Mouse (Mus musculus) MEL (cell line): ENCODE measurements at regions not wholly inside any gene's neighbourhood (a gene's known extent, or its start where the extent isn't known, plus 50 kb on each side); places are given as distances from the start of the nearest gene placed in this dataset.

Source experiments
- DNase-seq: peaks from one replicate; pipeline ENCODE4 v3.0.0; 2011; ENCODE audit warnings: low read depth, low spot score
- H3K27ac ChIP-seq: 2 replicates; pipeline ENCODE4 v1.5.1; 2012; ENCODE audit warnings: low read depth, mild to moderate bottlenecking, control low read depth, low read length, moderate library complexity; ENCODE audit not compliant: control insufficient read depth
- H3K27me3 ChIP-seq, 2 experiments: fragments of 150-350 bp in 1 of 2; sonication (generic) in 1 of 2; 2 replicates each; pipeline ENCODE4 v1.6.1; 2012; ENCODE audit warnings: low read length in 2 of 2, mild to moderate bottlenecking in 2 of 2, improper control_type of control experiment in 1 of 2, moderate library complexity in 1 of 2; ENCODE audit not compliant: insufficient read depth in 2 of 2, control insufficient read depth in 1 of 2
- H3K36me3 ChIP-seq, 2 experiments: 2 replicates each; pipeline ENCODE4 v1.6.1; 2012 to 2014; ENCODE audit warnings: low read length in 2 of 2, improper control_type of control experiment in 1 of 2, inconsistent platforms in 1 of 2, mild to moderate bottlenecking in 1 of 2; ENCODE audit not compliant: insufficient read depth in 2 of 2, control insufficient read depth in 1 of 2
- H3K4me1 ChIP-seq, 2 experiments: fragments of 150-350 bp in 1 of 2; sonication (generic) in 1 of 2; 2 replicates each; pipeline ENCODE4 v1.6.1; 2012; ENCODE audit warnings: low read length in 2 of 2, improper control_type of control experiment in 1 of 2, mild to moderate bottlenecking in 1 of 2; ENCODE audit not compliant: insufficient read depth in 2 of 2, control insufficient read depth in 1 of 2
- H3K4me3 ChIP-seq, 2 experiments: fragments of 150-350 bp in 1 of 2; sonication (generic) in 1 of 2; 2 replicates each; pipeline ENCODE4 v1.5.1; 2012; ENCODE audit warnings: low read depth in 2 of 2, low read length in 2 of 2, mild to moderate bottlenecking in 2 of 2, moderate library complexity in 2 of 2, control low read depth in 1 of 2, improper control_type of control experiment in 1 of 2; ENCODE audit not compliant: control insufficient read depth in 1 of 2, insufficient read depth in 1 of 2
- H3K79me2 ChIP-seq: 2 replicates; pipeline ENCODE4 v1.6.1; 2012; ENCODE audit warnings: mild to moderate bottlenecking, low read length, moderate library complexity; ENCODE audit not compliant: control insufficient read depth, poor library complexity, insufficient read depth
- H3K9ac ChIP-seq: 2 replicates; pipeline ENCODE4 v1.6.1; 2012; ENCODE audit warnings: low read depth, mild to moderate bottlenecking, control low read depth, low read length, moderate library complexity; ENCODE audit not compliant: control insufficient read depth, poor library complexity, severe bottlenecking
- H3K9me3 ChIP-seq: fragments of 150-350 bp; sonication (generic); replicated peaks from 2 replicates; pipeline ENCODE4 v1.6.1; 2012; ENCODE audit warnings: mild to moderate bottlenecking, low read length, improper control_type of control experiment, moderate library complexity; ENCODE audit not compliant: insufficient read depth
- BHLHE40 ChIP-seq: IDR thresholded peaks from 2 replicates; pipeline ENCODE4 v1.6.1; 2012; ENCODE audit warnings: low read depth, mild to moderate bottlenecking, inconsistent platforms, low read length, improper control_type of control experiment, borderline replicate concordance
- CHD1 ChIP-seq: IDR thresholded peaks from 2 replicates; pipeline ENCODE4 v1.6.1; 2012; ENCODE audit warnings: low read depth, mild to moderate bottlenecking, inconsistent platforms, low read length, improper control_type of control experiment
- CTCF ChIP-seq, 3 experiments: IDR thresholded peaks in 2 of 3; conservative IDR thresholded peaks in 1 of 3; 2 replicates each; pipeline ENCODE4 v1.5.1; 2011 to 2012; ENCODE audit warnings: low read length in 3 of 3, low read depth in 2 of 3, mild to moderate bottlenecking in 2 of 3, improper control_type of control experiment in 1 of 3, inconsistent platforms in 1 of 3, mixed read lengths in 1 of 3, moderate library complexity in 1 of 3; ENCODE audit not compliant: control insufficient read depth in 1 of 3, insufficient read depth in 1 of 3, poor library complexity in 1 of 3, severe bottlenecking in 1 of 3
- E2F4 ChIP-seq: IDR thresholded peaks from 2 replicates; pipeline ENCODE4 v1.6.1; 2011; ENCODE audit warnings: low read depth, low read length, improper control_type of control experiment, borderline replicate concordance
- EP300 ChIP-seq, 2 experiments: IDR thresholded peaks; 2 replicates each; pipeline ENCODE4 v1.6.1; 2011; ENCODE audit warnings: improper control_type of control experiment in 2 of 2, low read length in 2 of 2, low read depth in 1 of 2, mild to moderate bottlenecking in 1 of 2
- ETS1 ChIP-seq: IDR thresholded peaks from 2 replicates; pipeline ENCODE4 v1.6.1; 2012; ENCODE audit warnings: low read depth, mild to moderate bottlenecking, inconsistent platforms, low read length, improper control_type of control experiment, moderate library complexity
- GABPA ChIP-seq: IDR thresholded peaks from 2 replicates; pipeline ENCODE4 v1.6.1; 2012; ENCODE audit warnings: low read depth, mild to moderate bottlenecking, inconsistent platforms, low read length, improper control_type of control experiment, moderate library complexity
- HCFC1 ChIP-seq: IDR thresholded peaks from 2 replicates; pipeline ENCODE4 v1.6.1; 2012; ENCODE audit warnings: low read depth, mild to moderate bottlenecking, inconsistent platforms, low read length, improper control_type of control experiment, moderate library complexity
- KAT2A ChIP-seq: conservative IDR thresholded peaks from 2 replicates; pipeline ENCODE4 v1.6.1; 2012; ENCODE audit warnings: low read depth, low read length, improper control_type of control experiment, inconsistent platforms
- MAFK ChIP-seq: IDR thresholded peaks from 2 replicates; pipeline ENCODE4 v1.6.1; 2011; ENCODE audit warnings: low read depth, mild to moderate bottlenecking, low read length, improper control_type of control experiment, borderline replicate concordance
- MAZ ChIP-seq: IDR thresholded peaks from 2 replicates; pipeline ENCODE4 v1.6.1; 2012; ENCODE audit warnings: low read depth, mild to moderate bottlenecking, inconsistent platforms, low read length, improper control_type of control experiment
- MXI1 ChIP-seq: IDR thresholded peaks from 2 replicates; pipeline ENCODE4 v1.6.1; 2011; ENCODE audit warnings: mild to moderate bottlenecking, low read depth, low read length, improper control_type of control experiment
- MYB ChIP-seq: IDR thresholded peaks from 2 replicates; pipeline ENCODE4 v1.6.1; 2011; ENCODE audit warnings: mild to moderate bottlenecking, low read depth, low read length, improper control_type of control experiment
- NRF1 ChIP-seq: IDR thresholded peaks from 2 replicates; pipeline ENCODE4 v1.6.1; 2014; ENCODE audit warnings: low read depth, mild to moderate bottlenecking, inconsistent platforms, low read length, improper control_type of control experiment, moderate library complexity; ENCODE audit not compliant: poor library complexity, insufficient read depth, severe bottlenecking
- POLR2A ChIP-seq, 2 experiments: IDR thresholded peaks; 2 replicates each; pipeline ENCODE4 v1.6.1; 2011 to 2012; ENCODE audit warnings: low read length in 2 of 2, mild to moderate bottlenecking in 2 of 2, control low read depth in 1 of 2, improper control_type of control experiment in 1 of 2, low read depth in 1 of 2, moderate library complexity in 1 of 2; ENCODE audit not compliant: control insufficient read depth in 1 of 2, insufficient read depth in 1 of 2, poor library complexity in 1 of 2
- POLR2AphosphoS2 ChIP-seq: IDR thresholded peaks from 2 replicates; pipeline ENCODE4 v1.6.1; 2011; ENCODE audit warnings: low read length, improper control_type of control experiment
- POLR2AphosphoS5 ChIP-seq: IDR thresholded peaks from 2 replicates; pipeline ENCODE4 v1.6.1; 2012; ENCODE audit warnings: low read depth, borderline replicate concordance, mild to moderate bottlenecking, inconsistent platforms, low read length, moderate library complexity, mixed read lengths
- SIN3A ChIP-seq: IDR thresholded peaks from 2 replicates; pipeline ENCODE4 v1.6.1; 2012; ENCODE audit warnings: low read length, improper control_type of control experiment, inconsistent platforms
- SMC3 ChIP-seq: IDR thresholded peaks from 2 replicates; pipeline ENCODE4 v1.6.1; 2011; ENCODE audit warnings: low read depth, low read length, improper control_type of control experiment
- TAL1 ChIP-seq: IDR thresholded peaks from 2 replicates; pipeline ENCODE4 v1.6.1; 2012; ENCODE audit warnings: mild to moderate bottlenecking, inconsistent platforms, low read length, moderate library complexity, mixed read lengths
- TBP ChIP-seq: IDR thresholded peaks from 2 replicates; pipeline ENCODE4 v1.8.0; 2011; ENCODE audit warnings: low read depth, low read length, improper control_type of control experiment
- TCF12 ChIP-seq: IDR thresholded peaks from 2 replicates; pipeline ENCODE4 v1.6.1; 2014; ENCODE audit warnings: low read depth, mild to moderate bottlenecking, inconsistent platforms, low read length, improper control_type of control experiment, moderate library complexity
- USF1 ChIP-seq: IDR thresholded peaks from 2 replicates; pipeline ENCODE4 v1.6.1; 2014; ENCODE audit warnings: low read depth, mild to moderate bottlenecking, inconsistent platforms, low read length, improper control_type of control experiment, moderate library complexity
- USF2 ChIP-seq, 2 experiments: IDR thresholded peaks; 2 replicates each; pipeline ENCODE4 v1.6.1; 2011 to 2012; ENCODE audit warnings: improper control_type of control experiment in 2 of 2, low read length in 2 of 2, borderline replicate concordance in 1 of 2, inconsistent platforms in 1 of 2, low read depth in 1 of 2, mild to moderate bottlenecking in 1 of 2; ENCODE audit not compliant: insufficient read depth in 1 of 2
- ZC3H11A ChIP-seq: IDR thresholded peaks from 2 replicates; pipeline ENCODE4 v1.6.1; 2012; ENCODE audit warnings: low read depth, mild to moderate bottlenecking, inconsistent platforms, low read length, improper control_type of control experiment
- ZKSCAN1 ChIP-seq: IDR thresholded peaks from 2 replicates; pipeline ENCODE4 v1.6.1; 2012; ENCODE audit warnings: low read depth, mild to moderate bottlenecking, inconsistent platforms, low read length, improper control_type of control experiment, moderate library complexity
- ZMIZ1 ChIP-seq: IDR thresholded peaks from 2 replicates; pipeline ENCODE4 v1.6.1; 2012; ENCODE audit warnings: low read depth, mild to moderate bottlenecking, inconsistent platforms, low read length, improper control_type of control experiment, moderate library complexity
- ZNF384 ChIP-seq: IDR thresholded peaks from 2 replicates; pipeline ENCODE4 v1.6.1; 2012; ENCODE audit warnings: low read depth, mild to moderate bottlenecking, inconsistent platforms, low read length, improper control_type of control experiment

- no peaks in the 10 kb centered on the region for H3K4me1 ChIP-seq
- H3K9me3 ChIP-seq: no peaks in the 10 kb centered on the region
- H3K27ac ChIP-seq: no peak overlapping the region
- H3K27me3 ChIP-seq: no peaks in the 10 kb centered on the region
- H3K79me2 ChIP-seq: no peaks in the 10 kb centered on the region
- no peak for DNase-seq
- H3K4me3 ChIP-seq: no peak overlapping the region
- TF ChIP-seq TCF12: no peak
- no peak for TF ChIP-seq HCFC1
- TF ChIP-seq BHLHE40: no peak
- TF ChIP-seq TAL1: no peak
- TF ChIP-seq GABPA: no peak
- no peak for TF ChIP-seq MYB
- no peak for TF ChIP-seq EP300 (IDR thresholded peaks at IDR 0.05; ENCODE audit: low read depth in 1 of 2, low read length in 2 of 2)
- TF ChIP-seq NRF1: no peak
- TF ChIP-seq ZNF384: no peak
- no peak for TF ChIP-seq POLR2AphosphoS2
- no peak for TF ChIP-seq USF2 (IDR thresholded peaks at IDR 0.05; ENCODE audit: borderline replicate concordance in 1 of 2, insufficient read depth in 1 of 2, low read depth in 1 of 2, low read length in 2 of 2)
- TF ChIP-seq ZC3H11A: no peak
- no peak for TF ChIP-seq KAT2A
- TF ChIP-seq TBP: no peak
- no peak for TF ChIP-seq POLR2A (IDR thresholded peaks at IDR 0.05; ENCODE audit: control insufficient read depth in 1 of 2, insufficient read depth in 1 of 2, low read depth in 1 of 2, low read length in 2 of 2, poor library complexity in 1 of 2)
- no peak overlapping the region for H3K9ac ChIP-seq
- no peaks in the 10 kb centered on the region for H3K36me3 ChIP-seq
Measured at GRCm38 (mm10) chr12:9345359-9345758, 224.6 kb upstream of the Osr1 start.

GRCm38 (mm10) chr12:9355512-9355911, 214.4 kb upstream of the Osr1 start:
- H3K4me1 ChIP-seq: no peaks in the 10 kb centered on the region
- no peak overlapping the region for H3K9ac ChIP-seq
- no peak overlapping the region for H3K27ac ChIP-seq
- no peaks in the 10 kb centered on the region for H3K9me3 ChIP-seq
- TF ChIP-seq HCFC1 (no peak), E2F4 (no peak), SMC3 (no peak), BHLHE40 (no peak), USF1 (no peak), ZMIZ1 (no peak), MXI1 (no peak), SIN3A (no peak), USF2 (IDR thresholded peaks at IDR 0.05; ENCODE audit: borderline replicate concordance in 1 of 2, insufficient read depth in 1 of 2, low read depth in 1 of 2, low read length in 2 of 2) (no peak), TAL1 (no peak), KAT2A (no peak), MAFK (no peak), ETS1 (no peak), POLR2AphosphoS5 (no peak), POLR2A (IDR thresholded peaks at IDR 0.05; ENCODE audit: control insufficient read depth in 1 of 2, insufficient read depth in 1 of 2, low read depth in 1 of 2, low read length in 2 of 2, poor library complexity in 1 of 2) (no peak), POLR2AphosphoS2 (no peak), CTCF (IDR thresholded peaks at IDR 0.05 in 2 of 3, conservative IDR thresholded peaks at IDR 0.05 in 1 of 3; ENCODE audit: control insufficient read depth in 1 of 3, insufficient read depth in 1 of 3, low read depth in 2 of 3, low read length in 3 of 3, poor library complexity in 1 of 3, severe bottlenecking in 1 of 3) (no peak), CHD1 (no peak), MAZ (no peak), ZKSCAN1 (no peak)
- no peaks in the 10 kb centered on the region for H3K79me2 ChIP-seq
- DNase-seq: no peak
- H3K36me3 ChIP-seq: no peaks in the 10 kb centered on the region
- H3K4me3 ChIP-seq: no peak overlapping the region
- H3K27me3 ChIP-seq: no peaks in the 10 kb centered on the region
